ENCODE assay signal across 8 mouse cellular contexts in genomic region chrX:43430581-43430980, GRCm38 (mm10). TPM values are rescaled to one million over a fixed set of nuclear protein-coding genes. Genes with fewer than 3 reads are reported as not detected.
A peak's percentile ranks its signal among the peaks of the same experiment; 100 is the strongest.
DNase-seq lines count a peak whose midpoint lies in the region; ATAC-seq and TF ChIP-seq lines count a peak whose summit lies in the region.

No protein-coding gene starts in this region.

- no peaks in the 10 kb centered on the region for H3K9me3 ChIP-seq in lung, postnatal 0 days (ENCODE audit: low read length)
- H3K9me3 ChIP-seq in intestine, embryonic 16.5 days (ENCODE audit: control insufficient read depth, low read length) = no peaks in the 10 kb centered on the region

- no peak overlapping the region for H3K4me3 ChIP-seq in lung, postnatal 0 days (ENCODE audit: low read depth, low read length)
- peak overlapping the region; percentile 45 for H3K4me3 ChIP-seq in intestine, embryonic 16.5 days (ENCODE audit: low read length)

- H3K27ac ChIP-seq in lung, postnatal 0 days (ENCODE audit: low read length) = no peak overlapping the region
- no peak overlapping the region for H3K27ac ChIP-seq in intestine, embryonic 16.5 days (ENCODE audit: low read length)

- 5% methylated on average over 11 of the region's 11 CpGs for WGBS in lung, postnatal 0 days
- WGBS in intestine, embryonic 16.5 days = 9% methylated on average over 11 of the region's 11 CpGs

- no peak for ATAC-seq in lung, postnatal 0 days
- peak; percentile 66 for ATAC-seq in intestine, embryonic 16.5 days

- no peak for TF ChIP-seq CTCF in lung, postnatal 0 days (IDR thresholded peaks at IDR 0.05)

- no peak for TF ChIP-seq EP300 in lung, postnatal 0 days (IDR thresholded peaks at IDR 0.05)

- no peaks in the 10 kb centered on the region for H3K36me3 ChIP-seq in lung, postnatal 0 days (ENCODE audit: insufficient read depth, low read length)
- no peaks in the 10 kb centered on the region for H3K36me3 ChIP-seq in intestine, embryonic 16.5 days (ENCODE audit: control insufficient read depth, insufficient read depth, low read length)

- peak overlapping the region; percentile 27; the same call in 1 of the 2 replicates for H3K4me2 ChIP-seq in lung, postnatal 0 days (replicated peaks; ENCODE audit: low read depth, low read length)
- peak overlapping the region; percentile 59 for H3K4me2 ChIP-seq in intestine, embryonic 16.5 days (ENCODE audit: low read depth, low read length)

- DNase-seq in cerebellum, adult 11 months = peak; percentile 16
- DNase-seq in cerebellum, adult 9-10 months = no peak
- no peak for DNase-seq in lung, postnatal 0 days (ENCODE audit: low spot score)
- DNase-seq in lung, postnatal 36 days = no peak
- DNase-seq in retina, postnatal 1 day = peak; percentile 76
- DNase-seq in kidney, postnatal 25 days = no peak
- DNase-seq in urinary bladder, postnatal 25 days (ENCODE audit: low spot score) = no peak

- no peak overlapping the region for H3K9ac ChIP-seq in lung, postnatal 0 days (replicated peaks; ENCODE audit: low read depth)
- 0 out of 2 replicates have a peak overlapping the region, but pooled peaks have one; percentile 30 for H3K9ac ChIP-seq in intestine, embryonic 16.5 days (ENCODE audit: low read depth, low read length)

- no peaks in the 10 kb centered on the region for H3K4me1 ChIP-seq in lung, postnatal 0 days (ENCODE audit: insufficient read depth, low read depth, low read length)
- H3K4me1 ChIP-seq in intestine, embryonic 16.5 days (ENCODE audit: control insufficient read depth, insufficient read depth, low read length) = no peaks in the 10 kb centered on the region

- no peaks in the 10 kb centered on the region for H3K27me3 ChIP-seq in lung, postnatal 0 days (replicated peaks; ENCODE audit: insufficient read depth, low read length)
- no peaks in the 10 kb centered on the region for H3K27me3 ChIP-seq in intestine, embryonic 16.5 days (replicated peaks; ENCODE audit: control insufficient read depth, insufficient read depth, low read length)

RNA-seq across cellular contexts. Expression of gene Tenm1, which starts 1.7 kb away (rescaled TPM):
- polyA plus RNA-seq in lung, postnatal 0 days (2015; fragmentation: Nextera tagmentation; extraction: Ambion mirVana) = not detected in 2 replicates
- polyA plus RNA-seq in intestine, embryonic 16.5 days (2015; fragmentation: Nextera tagmentation; extraction: Ambion mirVana) = 0.40 and 0.59 TPM in 2 replicates

Comparison
In these comparisons a context has a peak if more than half of its experiments do, and no peak if none do; other contexts are left out.
1. DNase-seq: peak in cerebellum, adult 11 months (single experiment) and retina, postnatal 1 day (single experiment); none in cerebellum, adult 9-10 months (single experiment), lung, postnatal 0 days (single experiment), lung, postnatal 36 days (single experiment), kidney, postnatal 25 days (0 of 2) and urinary bladder, postnatal 25 days (single experiment).